Mouse (Mus musculus): ENCODE results near the gene Brox.
"Not testable (repeated sequence)": the region's sequence is repeated elsewhere in the genome, so short reads cannot be mapped to it uniquely, and the experiment has no call there.

Brox gene

GRCm38 (mm10) chr1:183315783-183316182 lies 18.7 kb upstream of the Brox start:
- Histone ChIP-seq H3K4me3 (replicated peaks; ENCODE audit: low read length) (no peak overlapping the region), H3K36me3 (ENCODE audit: insufficient read depth, low read length) (peaks cover 83% of the 10 kb centered on the region), H3K9me3 (ENCODE audit: low read length) (no peaks in the 10 kb centered on the region), H3K27me3 (ENCODE audit: insufficient read depth, low read length) (no peaks in the 10 kb centered on the region), H3K4me1 (replicated peaks; ENCODE audit: low read depth, low read length) (no peaks in the 10 kb centered on the region)
- TF ChIP-seq POU5F1 (IDR thresholded peaks at IDR 0.05; ENCODE audit: borderline replicate concordance, low read length) (no peak), CTCF (conservative IDR thresholded peaks at IDR 0.05; ENCODE audit: low read length) (peak; percentile 43)

GRCm38 (mm10) chr1:183312076-183312475 lies 15.0 kb upstream of the Brox start:
- no peaks in the 10 kb centered on the region for H3K9me3 ChIP-seq (ENCODE audit: low read length)
- no peak for TF ChIP-seq NANOG (IDR thresholded peaks at IDR 0.05; ENCODE audit: borderline replicate concordance, low read length)
- TF ChIP-seq CTCF (conservative IDR thresholded peaks at IDR 0.05; ENCODE audit: low read length) = no peak
- TF ChIP-seq POU5F1 (IDR thresholded peaks at IDR 0.05; ENCODE audit: borderline replicate concordance, low read length) = no peak
- H3K4me3 ChIP-seq (replicated peaks; ENCODE audit: low read length) = no peak overlapping the region
- H3K27me3 ChIP-seq (ENCODE audit: insufficient read depth, low read length) = no peaks in the 10 kb centered on the region
- H3K36me3 ChIP-seq (ENCODE audit: insufficient read depth, low read length) = peaks cover 70% of the 10 kb centered on the region
- H3K4me1 ChIP-seq (replicated peaks; ENCODE audit: low read depth, low read length) = no peaks in the 10 kb centered on the region

- peaks cover 52% of the 10 kb centered on the region for H3K36me3 ChIP-seq (ENCODE audit: insufficient read depth, low read length)
- H3K27me3 ChIP-seq (ENCODE audit: insufficient read depth, low read length); H3K4me3 ChIP-seq (replicated peaks; ENCODE audit: low read length); H3K9me3 ChIP-seq (ENCODE audit: low read length); H3K4me1 ChIP-seq (replicated peaks; ENCODE audit: low read depth, low read length): not testable (repeated sequence)
Measured at GRCm38 (mm10) chr1:183309601-183310000, 12.5 kb upstream of the Brox start.

GRCm38 (mm10) chr1:183308476-183308875 lies 11.4 kb upstream of the Brox start:
- no peaks in the 10 kb centered on the region for H3K27me3 ChIP-seq (ENCODE audit: insufficient read depth, low read length)
- TF ChIP-seq POU5F1 (IDR thresholded peaks at IDR 0.05; ENCODE audit: borderline replicate concordance, low read length) = no peak
- TF ChIP-seq CTCF (conservative IDR thresholded peaks at IDR 0.05; ENCODE audit: low read length) = no peak
- TF ChIP-seq NANOG (IDR thresholded peaks at IDR 0.05; ENCODE audit: borderline replicate concordance, low read length) = no peak
- H3K4me3 ChIP-seq (replicated peaks; ENCODE audit: low read length) = no peak overlapping the region
- no peaks in the 10 kb centered on the region for H3K9me3 ChIP-seq (ENCODE audit: low read length)
- peaks cover 41% of the 10 kb centered on the region for H3K36me3 ChIP-seq (ENCODE audit: insufficient read depth, low read length)
- no peaks in the 10 kb centered on the region for H3K4me1 ChIP-seq (replicated peaks; ENCODE audit: low read depth, low read length)

- Histone ChIP-seq H3K4me1 (replicated peaks; ENCODE audit: low read depth, low read length) (no peaks in the 10 kb centered on the region), H3K9me3 (ENCODE audit: low read length) (no peaks in the 10 kb centered on the region), H3K36me3 (ENCODE audit: insufficient read depth, low read length) (peaks cover 32% of the 10 kb centered on the region), H3K4me3 (replicated peaks; ENCODE audit: low read length) (no peak overlapping the region), H3K27me3 (ENCODE audit: insufficient read depth, low read length) (no peaks in the 10 kb centered on the region)
- TF ChIP-seq NANOG (IDR thresholded peaks at IDR 0.05; ENCODE audit: borderline replicate concordance, low read length) (no peak), CTCF (conservative IDR thresholded peaks at IDR 0.05; ENCODE audit: low read length) (no peak), POU5F1 (IDR thresholded peaks at IDR 0.05; ENCODE audit: borderline replicate concordance, low read length) (no peak)
Measured at GRCm38 (mm10) chr1:183307555-183307954, 10.5 kb upstream of the Brox start.

- TF ChIP-seq NANOG (IDR thresholded peaks at IDR 0.05; ENCODE audit: borderline replicate concordance, low read length) = no peak
- TF ChIP-seq POU5F1 (IDR thresholded peaks at IDR 0.05; ENCODE audit: borderline replicate concordance, low read length) = no peak
- TF ChIP-seq CTCF (conservative IDR thresholded peaks at IDR 0.05; ENCODE audit: low read length) = no peak
- H3K27me3 ChIP-seq (ENCODE audit: insufficient read depth, low read length) = no peaks in the 10 kb centered on the region
Measured at GRCm38 (mm10) chr1:183299161-183299560, 2.1 kb upstream of the Brox start.

GRCm38 (mm10) chr1:183297886-183298489 lies 919 bp upstream of the Brox start:
- Histone ChIP-seq H3K27me3 (ENCODE audit: insufficient read depth, low read length) (no peaks in the 10 kb centered on the region), H3K36me3 (ENCODE audit: insufficient read depth, low read length) (peaks cover 12% of the 10 kb centered on the region), H3K4me3 (replicated peaks; ENCODE audit: low read length) (peak overlapping the region; percentile 84), H3K9me3 (ENCODE audit: low read length) (no peaks in the 10 kb centered on the region), H3K4me1 (replicated peaks; ENCODE audit: low read depth, low read length) (peaks cover 12% of the 10 kb centered on the region; the same call in 1 of the 2 replicates)
- TF ChIP-seq NANOG (IDR thresholded peaks at IDR 0.05; ENCODE audit: borderline replicate concordance, low read length) (no peak), CTCF (conservative IDR thresholded peaks at IDR 0.05; ENCODE audit: low read length) (no peak), POU5F1 (IDR thresholded peaks at IDR 0.05; ENCODE audit: borderline replicate concordance, low read length) (no peak)

More at GRCm38 (mm10) chr1:183299161-183299560, 2.1 kb upstream of the Brox start:
- Histone ChIP-seq H3K4me1 (replicated peaks; ENCODE audit: low read depth, low read length) (peaks cover 7% of the 10 kb centered on the region; the same call in 1 of the 2 replicates), H3K36me3 (ENCODE audit: insufficient read depth, low read length) (peaks cover under 1% of the 10 kb centered on the region; the same call in 1 of the 2 replicates), H3K9me3 (ENCODE audit: low read length) (no peaks in the 10 kb centered on the region), H3K4me3 (replicated peaks; ENCODE audit: low read length) (no peak overlapping the region)

- Histone ChIP-seq H3K4me3 (replicated peaks; ENCODE audit: low read length) (peak overlapping the region; percentile 84), H3K9me3 (ENCODE audit: low read length) (no peaks in the 10 kb centered on the region), H3K27me3 (ENCODE audit: insufficient read depth, low read length) (no peaks in the 10 kb centered on the region), H3K36me3 (ENCODE audit: insufficient read depth, low read length) (peaks cover 17% of the 10 kb centered on the region), H3K4me1 (replicated peaks; ENCODE audit: low read depth, low read length) (peaks cover 12% of the 10 kb centered on the region; the same call in 1 of the 2 replicates)
- TF ChIP-seq POU5F1 (IDR thresholded peaks at IDR 0.05; ENCODE audit: borderline replicate concordance, low read length) = no peak
- no peak for TF ChIP-seq CTCF (conservative IDR thresholded peaks at IDR 0.05; ENCODE audit: low read length)
- TF ChIP-seq NANOG (IDR thresholded peaks at IDR 0.05; ENCODE audit: borderline replicate concordance, low read length) = no peak
Measured at GRCm38 (mm10) chr1:183297473-183297885, 410 bp upstream of the Brox start.

- no peaks in the 10 kb centered on the region for H3K9me3 ChIP-seq (ENCODE audit: low read length)
- H3K36me3 ChIP-seq (ENCODE audit: insufficient read depth, low read length) = peaks cover 26% of the 10 kb centered on the region
- peaks cover 12% of the 10 kb centered on the region; the same call in 1 of the 2 replicates for H3K4me1 ChIP-seq (replicated peaks; ENCODE audit: low read depth, low read length)
- no peak for TF ChIP-seq POU5F1 (IDR thresholded peaks at IDR 0.05; ENCODE audit: borderline replicate concordance, low read length)
- TF ChIP-seq CTCF (conservative IDR thresholded peaks at IDR 0.05; ENCODE audit: low read length) = no peak
- no peak for TF ChIP-seq NANOG (IDR thresholded peaks at IDR 0.05; ENCODE audit: borderline replicate concordance, low read length)
- H3K27me3 ChIP-seq (ENCODE audit: insufficient read depth, low read length) = no peaks in the 10 kb centered on the region
- H3K4me3 ChIP-seq (replicated peaks; ENCODE audit: low read length) = peak within 1 kb of the TSS; percentile 84
Measured at GRCm38 (mm10) chr1:183296465-183296864, 604 bp downstream of the Brox start, which contains the start of gene Aida. Gene Aida (plus strand): TSS chr1:183296590.

Data from E14TG2a.4 (cell line).